Mouse (Mus musculus): ENCODE measurements around the gene Galr3. TPM values are rescaled to one million over a fixed set of nuclear protein-coding genes. Genes with fewer than 3 reads are reported as not detected.

Galr3 gene
- polyA plus RNA-seq, 1 experiment from 2014 or later: not detected

- no peak overlapping the region for H3K4me3 ChIP-seq (ENCODE audit: low read depth, low read length)
- no peaks in the 10 kb centered on the region for H3K9me3 ChIP-seq (replicated peaks; ENCODE audit: control insufficient read depth, low read length)
- ATAC-seq (replicated peaks; ENCODE audit: insufficient number of reproducible peaks, low FRiP score, low TSS enrichment): no peak
- no peaks in the 10 kb centered on the region for H3K36me3 ChIP-seq (ENCODE audit: control insufficient read depth, insufficient read depth, low read length)
- H3K27ac ChIP-seq (ENCODE audit: low read depth, low read length): no peak overlapping the region
- 40% methylated on average over 3 of the region's 3 CpGs for WGBS (ENCODE audit: insufficient replicate concordance)
- H3K9ac ChIP-seq (ENCODE audit: low read depth, low read length): no peak overlapping the region
- no peak overlapping the region for H3K4me2 ChIP-seq
- H3K4me1 ChIP-seq (ENCODE audit: control insufficient read depth, insufficient read depth, low read length): 0 out of 2 replicates have a peak, but pooled peaks cover 6% of the 10 kb centered on the region
- no peaks in the 10 kb centered on the region for H3K27me3 ChIP-seq (ENCODE audit: control insufficient read depth, insufficient read depth, low read length)
These were observed 25.9 kb downstream of the Galr3 start for GRCm38 (mm10) chr15:79067631-79068030.

DNA sequence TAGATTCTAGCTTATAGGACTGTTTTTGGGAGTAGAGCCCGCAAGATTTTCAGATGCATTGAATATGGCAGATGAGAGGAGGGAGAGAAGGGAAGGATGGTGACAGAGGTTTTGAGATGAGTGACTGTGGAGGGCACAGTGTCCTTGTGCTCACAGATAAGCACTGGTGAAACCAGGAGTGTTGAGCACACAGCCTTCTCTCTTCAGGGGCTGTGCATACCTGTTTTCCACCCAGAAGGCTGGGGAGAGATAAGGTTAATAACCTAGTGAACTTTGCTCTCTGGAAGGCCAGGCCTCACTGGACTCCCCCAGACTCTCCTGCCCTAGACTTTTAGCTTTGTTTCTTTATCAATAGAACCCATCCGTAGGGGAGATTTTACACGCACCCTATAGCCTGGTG, 26.7 kb downstream of the Galr3 start:
- WGBS (ENCODE audit: insufficient replicate concordance): 56% methylated on average over 3 of the region's 3 CpGs
- no peaks in the 10 kb centered on the region for H3K9me3 ChIP-seq (replicated peaks; ENCODE audit: control insufficient read depth, low read length)
- ATAC-seq (replicated peaks; ENCODE audit: insufficient number of reproducible peaks, low FRiP score, low TSS enrichment): no peak

GRCm38 (mm10) chr15:79071117-79072039, 29.7 kb downstream of the Galr3 start:
- Histone ChIP-seq H3K4me2 (no peak overlapping the region), H3K9me3 (replicated peaks; ENCODE audit: control insufficient read depth, low read length) (no peaks in the 10 kb centered on the region), H3K4me1 (ENCODE audit: control insufficient read depth, insufficient read depth, low read length) (peaks cover 14% of the 10 kb centered on the region), H3K9ac (ENCODE audit: low read depth, low read length) (no peak overlapping the region), H3K4me3 (ENCODE audit: low read depth, low read length) (no peak overlapping the region; the same call in 1 of the 2 replicates), H3K36me3 (ENCODE audit: control insufficient read depth, insufficient read depth, low read length) (no peaks in the 10 kb centered on the region; the same call in 1 of the 2 replicates), H3K27me3 (ENCODE audit: control insufficient read depth, insufficient read depth, low read length) (no peaks in the 10 kb centered on the region), H3K27ac (ENCODE audit: low read depth, low read length) (no peak overlapping the region)
- ATAC-seq (replicated peaks; ENCODE audit: insufficient number of reproducible peaks, low FRiP score, low TSS enrichment): no peak
- 65% methylated on average over 5 of the region's 5 CpGs for WGBS (ENCODE audit: insufficient replicate concordance)

More for the DNA sequence above, 26.7 kb downstream of the Galr3 start:
- H3K4me1 ChIP-seq (ENCODE audit: control insufficient read depth, insufficient read depth, low read length): 0 out of 2 replicates have a peak, but pooled peaks cover 5% of the 10 kb centered on the region
- peak overlapping the region; percentile 3; the same call in 1 of the 2 replicates for H3K27ac ChIP-seq (ENCODE audit: low read depth, low read length)
- no peak overlapping the region for H3K9ac ChIP-seq (ENCODE audit: low read depth, low read length)
- no peaks in the 10 kb centered on the region for H3K27me3 ChIP-seq (ENCODE audit: control insufficient read depth, insufficient read depth, low read length)
- no peaks in the 10 kb centered on the region for H3K36me3 ChIP-seq (ENCODE audit: control insufficient read depth, insufficient read depth, low read length)
- no peak overlapping the region for H3K4me3 ChIP-seq (ENCODE audit: low read depth, low read length)
- no peak overlapping the region for H3K4me2 ChIP-seq

GRCm38 (mm10) chr15:79073752-79074151, 32.1 kb downstream of the Galr3 start:
- Histone ChIP-seq H3K4me3 (ENCODE audit: low read depth, low read length) (no peak overlapping the region; the same call in 1 of the 2 replicates), H3K27ac (ENCODE audit: low read depth, low read length) (no peak overlapping the region), H3K36me3 (ENCODE audit: control insufficient read depth, insufficient read depth, low read length) (peaks cover 16% of the 10 kb centered on the region), H3K9me3 (replicated peaks; ENCODE audit: control insufficient read depth, low read length) (no peaks in the 10 kb centered on the region), H3K4me2 (no peak overlapping the region), H3K4me1 (ENCODE audit: control insufficient read depth, insufficient read depth, low read length) (peaks cover 11% of the 10 kb centered on the region), H3K9ac (ENCODE audit: low read depth, low read length) (no peak overlapping the region), H3K27me3 (ENCODE audit: control insufficient read depth, insufficient read depth, low read length) (no peaks in the 10 kb centered on the region)
- ATAC-seq (replicated peaks; ENCODE audit: insufficient number of reproducible peaks, low FRiP score, low TSS enrichment): no peak

DNA sequence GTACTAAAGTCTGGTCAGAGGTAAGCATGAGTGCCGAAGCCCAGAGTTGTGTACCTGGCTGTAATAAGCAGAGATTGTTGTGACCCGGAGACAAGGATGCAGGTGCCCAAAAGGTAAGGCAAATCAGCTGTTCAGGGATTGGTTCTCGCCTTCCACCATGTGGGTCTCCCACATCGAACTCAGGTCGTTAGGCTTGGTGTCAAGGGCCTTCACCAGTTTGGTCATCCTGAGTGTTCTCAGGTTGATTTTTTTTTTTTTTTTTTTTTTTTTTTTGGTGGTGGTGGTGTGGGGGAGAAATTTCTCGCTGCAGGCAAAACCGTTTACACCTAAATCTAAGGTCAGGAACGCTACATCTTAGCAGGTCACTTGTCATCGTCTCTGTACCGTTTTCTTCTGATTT, 32.8 kb downstream of the Galr3 start:
- H3K27me3 ChIP-seq (ENCODE audit: control insufficient read depth, insufficient read depth, low read length): no peaks in the 10 kb centered on the region
- 33% methylated on average over 10 of the region's 10 CpGs for WGBS (ENCODE audit: insufficient replicate concordance)
- peaks cover 11% of the 10 kb centered on the region for H3K4me1 ChIP-seq (ENCODE audit: control insufficient read depth, insufficient read depth, low read length)
- H3K27ac ChIP-seq (ENCODE audit: low read depth, low read length): peak overlapping the region; percentile 73
- peak overlapping the region; percentile 98 for H3K4me3 ChIP-seq (ENCODE audit: low read depth, low read length)
- H3K9ac ChIP-seq (ENCODE audit: low read depth, low read length): peak overlapping the region; percentile 85
- no peak for ATAC-seq (replicated peaks; ENCODE audit: insufficient number of reproducible peaks, low FRiP score, low TSS enrichment)
- H3K4me2 ChIP-seq: peak overlapping the region; percentile 90
- H3K36me3 ChIP-seq (ENCODE audit: control insufficient read depth, insufficient read depth, low read length): peaks cover 20% of the 10 kb centered on the region
- H3K9me3 ChIP-seq (replicated peaks; ENCODE audit: control insufficient read depth, low read length): no peaks in the 10 kb centered on the region

GRCm38 (mm10) chr15:79074913-79075532, 33.3 kb downstream of the Galr3 start, which contains the start of gene Eif3l:
Gene Eif3l (plus strand): TSS chr15:79075179.
- peak; percentile 79; the same call in 1 of the 2 replicates for ATAC-seq (replicated peaks; ENCODE audit: insufficient number of reproducible peaks, low FRiP score, low TSS enrichment)
- WGBS (ENCODE audit: insufficient replicate concordance): 1% methylated on average over 49 of the region's 49 CpGs
- Histone ChIP-seq H3K4me3 (ENCODE audit: low read depth, low read length) (peak within 1 kb of the TSS; percentile 98), H3K27me3 (ENCODE audit: control insufficient read depth, insufficient read depth, low read length) (no peaks in the 10 kb centered on the region), H3K9me3 (replicated peaks; ENCODE audit: control insufficient read depth, low read length) (no peaks in the 10 kb centered on the region), H3K27ac (ENCODE audit: low read depth, low read length) (peak within 1 kb of the TSS; percentile 73), H3K4me1 (ENCODE audit: control insufficient read depth, insufficient read depth, low read length) (peaks cover 11% of the 10 kb centered on the region), H3K36me3 (ENCODE audit: control insufficient read depth, insufficient read depth, low read length) (peaks cover 25% of the 10 kb centered on the region), H3K9ac (ENCODE audit: low read depth, low read length) (peak within 1 kb of the TSS; percentile 85), H3K4me2 (peak within 1 kb of the TSS; percentile 90)

DNA sequence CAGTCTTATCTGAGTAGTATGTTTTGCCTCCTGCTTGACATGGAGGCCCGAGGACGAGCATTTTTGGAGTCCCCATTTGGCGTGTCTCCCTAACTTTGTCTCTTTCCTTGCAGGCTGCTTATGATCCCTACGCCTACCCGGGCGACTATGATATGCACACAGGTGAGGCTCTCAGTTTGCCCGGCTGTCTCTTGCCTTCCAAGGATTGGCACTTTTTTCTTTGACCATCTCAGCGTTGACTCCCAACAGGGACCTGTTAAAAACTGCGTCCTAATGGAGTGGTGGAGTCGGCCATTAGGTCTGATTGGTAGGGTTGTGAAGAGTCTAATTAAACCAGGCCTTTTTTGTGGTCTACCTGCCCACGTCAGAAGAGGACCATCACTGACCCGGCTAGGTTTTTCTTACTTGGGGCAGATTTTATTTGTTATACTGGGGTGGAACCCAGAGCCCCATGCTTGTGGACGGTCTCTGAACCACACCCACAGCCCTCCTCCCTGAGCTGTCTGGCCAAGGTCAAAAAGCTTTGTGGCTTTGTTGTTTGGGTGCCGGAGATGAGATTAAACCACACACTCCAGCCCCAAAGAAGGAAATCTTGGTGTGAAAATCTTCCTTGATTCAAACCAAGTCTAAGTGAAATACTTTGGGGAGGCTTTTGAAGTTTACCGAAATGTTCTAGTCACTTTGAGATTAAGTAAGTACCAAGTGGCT, 34.1 kb downstream of the Galr3 start:
- Histone ChIP-seq H3K4me2 (peak overlapping the region; percentile 90), H3K4me1 (ENCODE audit: control insufficient read depth, insufficient read depth, low read length) (peaks cover 11% of the 10 kb centered on the region), H3K27ac (ENCODE audit: low read depth, low read length) (peak overlapping the region; percentile 73; the same call in 1 of the 2 replicates), H3K9me3 (replicated peaks; ENCODE audit: control insufficient read depth, low read length) (no peaks in the 10 kb centered on the region), H3K36me3 (ENCODE audit: control insufficient read depth, insufficient read depth, low read length) (peaks cover 28% of the 10 kb centered on the region), H3K4me3 (ENCODE audit: low read depth, low read length) (peak overlapping the region; percentile 98), H3K9ac (ENCODE audit: low read depth, low read length) (peak overlapping the region; percentile 85), H3K27me3 (ENCODE audit: control insufficient read depth, insufficient read depth, low read length) (no peaks in the 10 kb centered on the region)
- ATAC-seq (replicated peaks; ENCODE audit: insufficient number of reproducible peaks, low FRiP score, low TSS enrichment): no peak
- WGBS (ENCODE audit: insufficient replicate concordance): 37% methylated on average over 15 of the region's 15 CpGs

GRCm38 (mm10) chr15:79079567-79079966, 37.9 kb downstream of the Galr3 start:
- H3K9me3 ChIP-seq (replicated peaks; ENCODE audit: control insufficient read depth, low read length): no peaks in the 10 kb centered on the region
- H3K27ac ChIP-seq (ENCODE audit: low read depth, low read length): no peak overlapping the region
- WGBS (ENCODE audit: insufficient replicate concordance): 94% methylated on average over 7 of the region's 7 CpGs
- no peak overlapping the region for H3K4me2 ChIP-seq
- no peaks in the 10 kb centered on the region for H3K27me3 ChIP-seq (ENCODE audit: control insufficient read depth, insufficient read depth, low read length)
- ATAC-seq (replicated peaks; ENCODE audit: insufficient number of reproducible peaks, low FRiP score, low TSS enrichment): no peak
- no peak overlapping the region for H3K4me3 ChIP-seq (ENCODE audit: low read depth, low read length)
- H3K9ac ChIP-seq (ENCODE audit: low read depth, low read length): no peak overlapping the region
- H3K36me3 ChIP-seq (ENCODE audit: control insufficient read depth, insufficient read depth, low read length): peaks cover 61% of the 10 kb centered on the region
- peaks cover 6% of the 10 kb centered on the region for H3K4me1 ChIP-seq (ENCODE audit: control insufficient read depth, insufficient read depth, low read length)
